Mouse (Mus musculus) retina, postnatal 7 days (tissue): ENCODE measurements around the gene Snrnp25.

ENCODE experiments used
- DNase-seq: peaks from one replicate; pipeline ENCODE4 v3.0.0-alpha.2; 2012; ENCODE audit warnings: low read depth, low spot score

Snrnp25 gene

DNA sequence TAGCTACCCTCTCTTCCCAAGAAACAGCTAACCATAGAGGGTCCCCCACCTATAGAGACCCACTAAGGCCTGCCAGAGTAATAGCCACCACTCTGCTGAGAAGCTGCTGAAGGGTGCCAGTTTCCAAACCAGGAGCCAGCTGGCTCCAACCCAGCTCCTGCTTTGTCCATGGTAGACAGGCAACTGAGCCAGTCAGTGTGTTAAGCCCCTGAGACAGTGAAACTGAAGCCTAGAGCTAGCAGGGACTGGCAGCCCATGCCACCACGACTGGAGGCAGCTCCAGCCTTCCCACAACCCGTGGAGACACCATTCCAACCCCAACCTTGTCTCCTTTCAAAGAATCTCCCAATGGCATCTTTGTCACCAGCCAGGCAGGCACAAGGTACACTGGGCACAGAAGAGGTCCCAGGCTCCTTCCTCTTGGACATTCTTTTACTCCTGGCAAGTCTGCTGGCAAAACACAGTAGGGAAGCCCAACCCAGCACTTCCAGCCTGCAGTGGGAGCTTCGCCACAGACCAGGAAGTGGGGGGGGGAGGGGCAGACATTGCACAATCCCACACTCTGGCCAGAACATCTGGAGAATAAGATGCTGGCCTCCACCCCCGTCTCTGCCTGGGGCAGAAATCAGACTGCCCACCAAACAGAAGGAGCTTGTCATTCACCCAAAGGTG lies 19.4 kb downstream of the Snrnp25 start:
- DNase-seq: no peak

DNA sequence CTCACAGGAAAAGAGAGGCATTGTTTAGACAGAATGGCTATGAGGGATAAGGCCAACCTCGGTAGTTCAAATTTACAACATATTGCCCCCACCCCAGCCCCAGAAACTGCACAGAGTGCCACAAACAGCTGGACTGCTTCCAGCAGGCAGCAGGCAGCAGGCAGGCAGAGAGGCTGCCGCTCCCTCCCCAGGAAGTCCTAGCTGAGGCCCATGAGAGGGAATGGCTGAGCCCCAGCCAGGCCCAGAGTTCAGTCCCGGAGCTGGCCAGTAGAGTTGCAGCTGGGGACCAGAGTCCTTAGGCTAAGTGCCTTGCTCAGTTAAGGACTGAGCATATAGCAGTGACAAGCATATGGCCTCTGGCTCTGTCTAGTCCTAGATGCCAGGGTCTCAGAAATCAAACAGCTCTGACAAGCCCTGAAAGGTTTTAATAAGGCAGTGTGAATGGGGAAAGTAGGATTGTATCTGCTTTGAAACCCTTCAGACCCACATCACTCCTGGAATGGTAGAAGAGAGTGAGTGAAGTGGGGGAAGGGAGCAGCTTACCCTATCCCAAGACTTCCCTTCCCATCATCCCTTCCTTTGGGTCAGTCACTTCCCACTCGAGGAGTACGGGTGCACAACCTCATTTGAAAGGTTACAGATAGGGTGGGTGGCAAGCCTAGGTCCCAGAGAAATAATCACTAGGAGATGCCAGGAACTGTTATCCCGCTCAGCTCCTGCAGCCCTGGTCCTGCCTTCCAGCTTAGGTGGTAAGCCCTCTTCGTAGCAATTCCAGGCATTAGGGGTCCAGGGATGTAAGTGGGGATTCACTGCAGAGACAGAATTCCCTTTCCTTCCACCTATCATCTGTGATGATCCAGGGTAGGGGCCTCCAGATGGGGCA lies 20.2 kb downstream of the Snrnp25 start:
- no peak for DNase-seq

DNA sequence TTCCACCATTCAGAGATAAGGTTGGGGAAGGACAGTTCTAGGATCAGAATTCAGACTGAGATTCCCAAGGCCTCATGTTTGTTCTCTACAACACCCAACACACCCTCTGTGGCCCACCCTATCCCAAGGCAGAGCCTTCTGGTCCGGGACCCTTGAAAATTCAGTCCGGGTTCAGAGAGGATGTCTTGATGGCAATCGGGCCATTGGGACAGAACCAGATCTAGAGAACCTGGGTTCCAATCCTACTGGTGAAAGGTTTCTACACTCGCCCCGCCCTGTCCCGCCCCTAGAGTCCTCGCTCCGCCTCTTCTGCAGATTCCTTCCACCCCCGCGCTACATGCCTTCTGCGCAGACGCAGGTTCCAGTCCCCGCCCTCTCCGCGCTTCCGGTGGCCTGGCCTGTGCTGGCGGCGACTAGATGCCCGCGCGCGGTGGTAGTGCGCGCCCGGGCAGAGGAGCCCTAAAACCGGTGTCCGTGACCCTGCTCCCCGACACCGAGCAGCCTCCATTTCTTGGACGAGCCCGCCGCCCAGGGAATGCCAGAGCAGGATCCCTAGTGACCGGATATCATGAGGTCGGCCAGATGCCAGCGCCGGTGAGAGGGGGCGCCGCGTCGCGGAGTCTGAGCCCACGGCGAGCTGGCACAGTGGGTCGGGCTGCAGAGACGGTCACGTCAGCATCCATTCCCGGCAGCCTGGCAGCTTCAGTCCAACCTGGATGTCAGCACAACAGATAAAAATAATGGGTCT lies 21.1 kb downstream of the Snrnp25 start, which contains the start of gene Mpg:
Mpg (plus strand) TSS at position 382 of the 748 bp plus-strand sequence.
- DNase-seq: peak; percentile 74

DNA sequence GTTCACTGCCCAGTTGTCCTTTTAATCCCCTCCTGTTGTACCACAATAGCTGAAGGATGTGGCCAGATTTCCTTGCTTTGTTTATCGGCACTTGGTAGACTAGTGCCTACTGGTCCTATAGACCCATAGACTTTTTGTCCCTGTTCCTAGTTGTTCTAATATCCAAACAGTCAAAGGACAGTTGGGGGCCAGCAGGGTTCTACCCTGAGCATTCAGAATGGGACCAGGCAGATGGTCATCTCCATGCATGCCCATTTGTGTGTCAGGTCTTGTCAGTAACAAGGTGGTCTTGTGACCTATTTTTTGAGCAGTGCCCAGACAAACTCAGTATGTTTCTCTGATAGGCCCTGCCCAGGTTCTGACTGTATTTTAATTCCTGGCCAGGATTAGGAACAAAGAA lies 21.8 kb downstream of the Snrnp25 start:
- DNase-seq: no peak

DNA sequence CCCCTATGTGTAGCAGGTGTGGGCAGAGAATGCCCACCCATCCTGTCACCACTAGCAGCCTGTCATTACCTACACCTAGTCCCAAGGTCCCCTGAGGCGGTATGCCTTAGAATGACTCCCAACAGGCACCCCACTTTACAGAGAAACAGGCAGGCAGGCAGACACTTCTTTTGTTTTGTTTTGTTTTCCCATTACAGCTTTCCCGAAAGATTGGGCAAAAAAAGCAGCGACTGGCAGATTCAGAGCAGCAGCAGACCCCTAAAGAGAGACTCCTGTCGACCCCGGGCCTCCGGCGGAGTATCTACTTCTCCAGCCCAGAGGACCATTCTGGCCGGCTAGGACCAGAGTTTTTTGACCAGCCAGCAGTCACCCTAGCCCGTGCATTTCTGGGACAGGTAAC lies 22.3 kb downstream of the Snrnp25 start:
- no peak for DNase-seq

DNA sequence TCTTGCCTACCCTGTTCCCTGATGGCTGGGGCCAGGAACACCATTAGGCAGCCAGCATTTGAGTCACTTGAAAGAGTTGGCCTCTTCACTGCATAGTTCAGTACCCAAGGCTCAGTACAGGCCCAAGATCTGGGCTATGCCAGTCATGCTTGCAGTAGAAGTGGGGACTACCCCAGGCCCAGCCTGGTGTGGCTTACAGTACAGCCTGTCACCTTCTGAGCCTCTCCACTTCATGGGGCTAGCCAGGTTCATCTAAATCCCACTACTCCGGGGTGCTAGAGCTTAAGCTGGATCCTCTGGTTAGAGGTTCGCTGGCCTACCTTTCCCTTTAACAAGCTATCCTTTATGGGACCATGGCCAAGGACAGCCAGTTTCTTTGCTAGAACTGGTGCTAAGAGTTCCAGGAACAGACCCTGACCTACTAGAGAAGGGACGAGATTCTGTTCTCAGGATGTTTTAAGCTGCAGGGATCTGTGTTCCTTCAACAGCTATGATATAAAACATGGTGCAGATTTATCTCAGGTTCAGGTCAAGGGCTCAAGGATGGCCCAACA lies 23.2 kb downstream of the Snrnp25 start:
- DNase-seq: no peak

DNA sequence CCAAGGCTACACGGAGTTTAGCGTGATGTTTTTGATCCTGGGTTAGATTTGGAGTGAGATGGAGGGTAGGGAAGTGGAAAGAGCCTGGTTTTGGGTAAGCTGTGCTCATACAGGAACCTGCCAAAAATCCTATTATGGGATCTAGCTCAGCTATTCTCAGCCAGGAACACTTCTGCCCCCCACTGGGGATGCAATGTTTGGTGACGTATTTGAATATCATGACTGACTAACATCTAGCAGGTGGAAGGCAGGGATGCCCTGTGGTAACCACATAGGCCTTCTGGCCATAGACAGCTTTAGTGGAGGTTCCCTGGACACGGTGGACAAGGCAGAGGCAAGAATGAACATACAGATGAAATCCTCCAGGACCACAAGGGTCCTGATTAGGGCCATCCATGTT lies 25.0 kb downstream of the Snrnp25 start:
- DNase-seq: no peak

DNA sequence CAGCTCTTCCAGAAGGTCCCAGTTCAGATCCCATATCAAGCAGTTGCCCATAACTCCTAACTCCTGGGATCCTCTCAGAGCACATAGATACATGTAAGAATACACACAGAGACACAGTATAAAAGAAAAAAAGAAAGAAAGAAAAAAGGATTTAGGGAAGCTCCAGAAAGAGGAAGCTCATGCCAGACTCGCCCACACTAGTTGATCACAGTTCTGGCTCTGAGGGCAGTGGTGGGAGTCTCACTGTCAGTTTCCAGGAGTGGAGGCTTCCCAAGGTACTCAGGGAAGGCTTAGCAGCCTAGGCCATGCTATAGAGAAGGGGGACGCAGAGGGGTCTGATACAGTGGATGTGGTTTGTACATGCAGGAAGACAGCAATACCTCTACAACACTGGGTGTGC lies 25.9 kb downstream of the Snrnp25 start:
- DNase-seq: no peak

DNA sequence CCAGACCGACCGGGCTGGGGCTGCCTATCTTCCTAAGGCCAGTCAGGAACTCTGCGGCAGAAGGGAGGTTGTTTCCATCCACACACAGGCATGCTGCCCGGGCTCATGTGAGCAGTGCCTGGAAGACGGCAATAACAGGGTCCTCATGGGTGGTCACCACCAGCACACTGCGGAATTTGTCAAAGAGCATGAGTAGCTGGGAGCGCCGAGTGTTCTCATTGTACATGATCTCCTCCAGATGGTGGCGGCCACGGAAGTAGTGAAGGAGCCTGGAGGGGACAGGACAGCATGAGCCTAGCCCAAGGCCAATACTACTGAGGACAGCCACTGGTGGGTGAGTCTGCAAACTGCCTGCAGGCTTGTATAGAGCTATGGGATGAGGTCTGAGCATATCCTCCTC lies 27.6 kb downstream of the Snrnp25 start:
- DNase-seq: no peak

GRCm38 (mm10) chr11:32233895-32234294 lies 28.7 kb downstream of the Snrnp25 start:
- no peak for DNase-seq

DNA sequence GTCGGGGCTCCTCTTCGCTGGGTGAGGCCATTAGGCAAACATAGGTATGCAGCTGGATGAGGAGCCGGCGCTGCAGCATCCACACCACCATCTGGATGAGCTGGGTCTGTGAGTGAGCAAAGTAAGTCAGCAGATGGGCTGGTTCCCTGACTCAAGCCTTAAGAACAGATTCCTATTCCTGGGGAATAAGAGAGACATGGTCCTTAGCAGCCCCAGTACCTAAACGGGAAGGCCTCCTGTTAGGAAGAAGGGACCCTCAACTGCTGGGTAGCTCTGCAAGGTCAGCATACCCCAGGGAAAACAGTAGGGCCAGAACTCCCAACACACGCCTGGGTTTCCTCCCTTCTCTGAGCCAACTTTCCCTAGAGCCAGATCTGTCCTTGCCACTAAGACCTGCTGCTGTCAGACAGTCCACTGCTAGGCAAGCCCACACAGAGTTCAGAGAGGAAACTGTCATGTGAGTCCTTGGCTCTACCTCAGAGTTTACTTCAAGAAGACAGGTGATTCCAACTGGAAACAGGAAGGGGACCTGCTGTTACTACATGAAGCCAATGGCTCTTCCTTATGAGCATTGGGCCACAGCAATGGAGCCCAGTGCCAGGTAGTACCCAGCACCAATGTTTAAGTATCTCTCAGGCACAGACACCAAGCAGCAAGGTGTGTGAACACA lies 29.7 kb downstream of the Snrnp25 start:
- no peak for DNase-seq

DNA sequence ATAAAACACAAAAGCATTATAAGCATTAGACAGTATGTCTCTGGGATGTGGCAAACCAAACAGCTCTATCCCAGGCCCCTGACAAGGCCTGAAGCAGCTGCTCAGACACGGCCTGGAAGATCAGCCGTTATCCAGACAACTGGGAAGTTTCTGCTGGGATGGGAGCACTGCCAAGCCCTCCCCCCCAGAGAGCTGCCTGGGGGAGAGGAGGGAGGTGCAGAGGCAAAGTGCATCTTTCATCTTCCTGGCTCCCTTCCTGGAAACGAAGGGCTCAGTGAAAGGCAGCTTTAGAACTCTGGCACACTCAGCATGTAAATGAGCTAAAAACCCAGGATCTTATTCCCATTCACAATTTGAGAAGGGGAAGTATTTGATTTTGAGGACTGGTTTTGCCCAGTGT lies 30.4 kb downstream of the Snrnp25 start:
- DNase-seq: no peak

- DNase-seq: no peak
Observed at GRCm38 (mm10) chr11:32236132-32236531, 30.9 kb downstream of the Snrnp25 start.

GRCm38 (mm10) chr11:32236712-32237410 lies 31.6 kb downstream of the Snrnp25 start:
- DNase-seq: no peak

GRCm38 (mm10) chr11:32237411-32237795 lies 32.2 kb downstream of the Snrnp25 start:
- no peak for DNase-seq

GRCm38 (mm10) chr11:32238093-32238860 lies 33.1 kb downstream of the Snrnp25 start:
- DNase-seq: peak; percentile 54

DNA sequence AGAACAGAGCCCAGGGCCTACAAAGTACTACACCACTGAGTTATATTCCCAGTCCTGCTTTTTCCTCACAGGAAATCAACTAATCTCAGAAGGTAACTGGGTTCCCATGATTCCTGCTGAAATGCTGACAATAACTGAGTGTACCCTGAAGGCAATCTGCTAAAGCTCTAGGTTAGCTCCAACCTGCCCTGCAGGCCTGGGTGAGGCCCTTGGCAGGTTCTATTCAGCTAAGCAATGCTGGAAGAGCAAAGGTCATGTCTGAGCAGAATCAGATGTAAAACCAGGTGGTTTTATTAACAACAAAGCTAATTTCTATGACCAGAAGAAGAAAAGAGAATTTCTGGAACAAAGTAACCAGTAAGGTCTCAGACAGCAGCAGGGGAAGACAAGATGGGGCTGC lies 36.2 kb downstream of the Snrnp25 start:
- DNase-seq: no peak

GRCm38 (mm10) chr11:32242209-32242608 lies 37.0 kb downstream of the Snrnp25 start:
- no peak for DNase-seq

GRCm38 (mm10) chr11:32243205-32243955 lies 38.2 kb downstream of the Snrnp25 start:
- DNase-seq: no peak
